Mouse (Mus musculus): ENCODE results near the gene Arl6ip5. TPM values are rescaled to one million over a fixed set of nuclear protein-coding genes. Genes with fewer than 3 reads are reported as not detected.

Gene Arl6ip5
- polyA plus RNA-seq, 1 experiment from 2014 or later, result 40.4 TPM

DNA sequence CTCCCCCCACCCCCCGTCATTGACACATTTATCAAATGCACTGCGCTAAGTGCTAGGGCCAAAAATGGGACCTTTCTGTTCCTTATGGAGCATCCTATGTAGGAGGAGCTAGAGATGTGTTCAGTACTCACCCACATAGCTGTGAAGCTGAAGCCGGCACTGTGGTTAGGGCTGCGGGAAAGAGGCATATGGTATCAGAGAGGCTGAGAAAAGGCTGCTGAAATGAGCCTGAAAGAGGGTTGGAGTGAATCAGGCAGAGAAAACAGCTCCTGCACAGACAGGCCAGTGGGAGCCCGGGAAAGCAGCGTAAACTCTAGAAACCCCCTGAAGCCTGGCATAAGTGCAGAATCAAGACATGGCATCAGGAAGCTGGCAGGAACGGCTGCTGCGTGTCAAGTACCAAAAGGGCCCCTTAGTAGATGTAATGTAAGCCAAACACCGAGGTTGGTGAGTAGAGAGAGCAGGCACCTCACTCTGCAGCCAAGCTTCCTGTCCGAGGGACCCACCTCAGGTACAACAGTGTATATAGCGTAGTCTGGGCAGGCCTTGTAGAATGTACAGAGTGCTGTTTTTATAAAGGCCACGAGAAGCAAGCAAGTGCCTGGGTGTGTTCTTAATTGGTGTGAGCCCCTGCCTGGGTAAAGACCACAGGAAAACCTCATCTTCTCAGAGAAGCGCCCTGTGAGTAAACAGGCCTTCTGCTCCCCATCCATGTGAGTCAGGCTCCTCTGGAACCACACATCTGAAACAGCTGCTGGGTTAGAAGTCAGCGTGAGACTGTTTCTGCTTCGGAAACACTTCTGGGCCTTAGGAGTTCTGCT, 10.9 kb downstream of the Arl6ip5 start:
- 71% methylated on average over 15 of the region's 15 CpGs for WGBS
- H3K27ac ChIP-seq (ENCODE audit: low read depth, low read length), result no peak overlapping the region
- no peaks in the 10 kb centered on the region for H3K4me1 ChIP-seq (replicated peaks; ENCODE audit: control insufficient read depth, insufficient read depth, low read length)
- no peaks in the 10 kb centered on the region for H3K27me3 ChIP-seq (ENCODE audit: control insufficient read depth, insufficient read depth, low read length)
- DNase-seq (ENCODE audit: low spot score), result no peak
- no peak overlapping the region for H3K9ac ChIP-seq (ENCODE audit: low read depth, low read length)
- no peaks in the 10 kb centered on the region for H3K36me3 ChIP-seq (ENCODE audit: control insufficient read depth, insufficient read depth, low read length)
- no peaks in the 10 kb centered on the region for H3K9me3 ChIP-seq (ENCODE audit: control insufficient read depth, low read length)
- no peak for ATAC-seq (ENCODE audit: low FRiP score)
- no peak overlapping the region for H3K4me3 ChIP-seq (ENCODE audit: low read depth, low read length)
- no peak overlapping the region for H3K4me2 ChIP-seq (replicated peaks; ENCODE audit: low read depth, low read length)

GRCm38 (mm10) chr6:97222321-97222720, 11.8 kb downstream of the Arl6ip5 start:
- ATAC-seq (ENCODE audit: low FRiP score), result no peak
- Histone ChIP-seq H3K4me3 (ENCODE audit: low read depth, low read length) (no peak overlapping the region), H3K27ac (ENCODE audit: low read depth, low read length) (no peak overlapping the region), H3K36me3 (ENCODE audit: control insufficient read depth, insufficient read depth, low read length) (no peaks in the 10 kb centered on the region), H3K9me3 (ENCODE audit: control insufficient read depth, low read length) (no peaks in the 10 kb centered on the region), H3K4me1 (replicated peaks; ENCODE audit: control insufficient read depth, insufficient read depth, low read length) (no peaks in the 10 kb centered on the region), H3K9ac (ENCODE audit: low read depth, low read length) (no peak overlapping the region), H3K27me3 (ENCODE audit: control insufficient read depth, insufficient read depth, low read length) (no peaks in the 10 kb centered on the region), H3K4me2 (replicated peaks; ENCODE audit: low read depth, low read length) (no peak overlapping the region)
- WGBS, result 49% methylated on average over 6 of the region's 6 CpGs
- DNase-seq (ENCODE audit: low spot score), result no peak

DNA sequence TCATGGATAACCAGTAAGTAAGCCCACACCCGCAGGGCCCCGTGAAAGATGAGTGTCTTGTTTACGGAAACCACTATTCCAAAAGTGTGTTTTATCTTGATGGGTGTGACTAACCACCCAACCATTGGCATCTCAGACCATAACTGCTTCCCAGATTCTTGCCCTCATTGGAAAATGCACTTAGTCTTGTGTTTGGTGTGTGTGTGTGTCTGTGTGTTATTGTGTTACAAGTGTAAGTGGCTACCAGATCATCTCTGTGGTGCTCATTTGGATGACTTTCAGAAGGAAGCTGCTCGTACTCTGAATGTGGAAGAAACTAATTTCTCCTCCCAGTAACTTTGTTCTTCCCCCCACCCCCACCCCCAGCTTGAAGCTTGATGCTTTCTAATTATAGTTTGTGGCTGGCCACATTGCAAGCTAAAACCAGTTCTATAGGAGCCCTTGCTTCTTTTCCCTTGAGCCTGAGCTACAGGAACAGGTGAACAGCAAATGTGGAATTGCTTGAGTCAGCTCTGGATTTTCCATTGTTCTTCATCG, 12.5 kb downstream of the Arl6ip5 start:
- WGBS, result 82% methylated on average over 5 of the region's 5 CpGs

DNA sequence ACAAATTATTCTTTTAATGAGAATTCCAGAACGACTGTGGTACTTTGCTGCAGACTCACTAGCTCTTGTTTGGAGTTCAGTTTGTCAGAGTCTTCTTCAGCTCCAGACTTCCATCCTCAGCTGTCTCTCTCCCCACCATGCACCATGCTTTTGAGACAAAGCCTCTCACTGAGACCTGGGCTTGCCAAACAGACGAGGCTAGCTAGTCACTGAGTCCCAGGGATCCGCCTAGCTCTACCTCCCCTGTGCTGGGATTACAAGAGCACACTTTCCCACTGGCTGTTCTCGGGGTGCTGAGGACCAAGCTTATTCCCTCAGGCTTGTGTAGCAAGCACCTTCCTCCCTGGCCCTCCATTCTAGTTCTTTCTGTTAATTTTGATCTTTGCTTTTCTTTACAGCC, 13.1 kb downstream of the Arl6ip5 start:
- Histone ChIP-seq H3K27ac (ENCODE audit: low read depth, low read length) (no peak overlapping the region), H3K4me3 (ENCODE audit: low read depth, low read length) (no peak overlapping the region), H3K4me2 (replicated peaks; ENCODE audit: low read depth, low read length) (no peak overlapping the region), H3K36me3 (ENCODE audit: control insufficient read depth, insufficient read depth, low read length) (no peaks in the 10 kb centered on the region), H3K27me3 (ENCODE audit: control insufficient read depth, insufficient read depth, low read length) (no peaks in the 10 kb centered on the region), H3K9ac (ENCODE audit: low read depth, low read length) (no peak overlapping the region), H3K4me1 (replicated peaks; ENCODE audit: control insufficient read depth, insufficient read depth, low read length) (no peaks in the 10 kb centered on the region), H3K9me3 (ENCODE audit: control insufficient read depth, low read length) (no peaks in the 10 kb centered on the region)
- ATAC-seq (ENCODE audit: low FRiP score), result no peak
- no peak for DNase-seq (ENCODE audit: low spot score)
- 83% methylated on average over 4 of the region's 4 CpGs for WGBS

More for the DNA sequence above, 12.5 kb downstream of the Arl6ip5 start:
- H3K9ac ChIP-seq (ENCODE audit: low read depth, low read length), result no peak overlapping the region
- H3K27me3 ChIP-seq (ENCODE audit: control insufficient read depth, insufficient read depth, low read length), result no peaks in the 10 kb centered on the region
- no peaks in the 10 kb centered on the region for H3K9me3 ChIP-seq (ENCODE audit: control insufficient read depth, low read length)
- H3K4me3 ChIP-seq (ENCODE audit: low read depth, low read length), result no peak overlapping the region
- no peak for ATAC-seq (ENCODE audit: low FRiP score)
- no peak overlapping the region for H3K4me2 ChIP-seq (replicated peaks; ENCODE audit: low read depth, low read length)
- no peaks in the 10 kb centered on the region for H3K4me1 ChIP-seq (replicated peaks; ENCODE audit: control insufficient read depth, insufficient read depth, low read length)
- H3K27ac ChIP-seq (ENCODE audit: low read depth, low read length), result no peak overlapping the region
- DNase-seq (ENCODE audit: low spot score), result no peak
- H3K36me3 ChIP-seq (ENCODE audit: control insufficient read depth, insufficient read depth, low read length), result no peaks in the 10 kb centered on the region

DNA sequence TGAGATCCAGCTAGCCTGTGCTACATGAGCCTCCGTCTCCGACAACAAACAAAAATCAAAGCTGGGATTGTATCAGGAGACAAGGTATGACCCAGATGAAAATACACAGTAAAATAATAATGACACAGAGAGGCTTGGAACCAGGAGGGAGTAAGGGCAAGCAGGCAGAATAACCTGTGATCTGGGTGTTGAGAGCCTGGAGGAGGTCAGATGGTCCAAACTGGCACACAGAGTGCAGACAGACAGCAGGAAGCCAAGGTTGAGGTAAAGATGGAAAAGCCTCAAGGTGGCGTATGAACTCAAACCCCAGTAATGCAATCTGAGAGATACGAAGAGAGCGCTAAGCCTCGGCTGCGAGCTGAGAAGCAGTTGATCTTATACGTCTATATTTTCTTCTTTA, 14.0 kb downstream of the Arl6ip5 start:
- H3K36me3 ChIP-seq (ENCODE audit: control insufficient read depth, insufficient read depth, low read length), result no peaks in the 10 kb centered on the region
- no peaks in the 10 kb centered on the region for H3K27me3 ChIP-seq (ENCODE audit: control insufficient read depth, insufficient read depth, low read length)
- no peak overlapping the region for H3K4me3 ChIP-seq (ENCODE audit: low read depth, low read length)
- ATAC-seq (ENCODE audit: low FRiP score) (no peak), DNase-seq (ENCODE audit: low spot score) (no peak)
- 94% methylated on average over 8 of the region's 8 CpGs for WGBS
- no peak overlapping the region for H3K27ac ChIP-seq (ENCODE audit: low read depth, low read length)
- H3K9me3 ChIP-seq (ENCODE audit: control insufficient read depth, low read length), result no peaks in the 10 kb centered on the region
- H3K4me1 ChIP-seq (replicated peaks; ENCODE audit: control insufficient read depth, insufficient read depth, low read length), result no peaks in the 10 kb centered on the region
- H3K9ac ChIP-seq (ENCODE audit: low read depth, low read length), result no peak overlapping the region
- H3K4me2 ChIP-seq (replicated peaks; ENCODE audit: low read depth, low read length), result no peak overlapping the region

- DNase-seq (ENCODE audit: low spot score) (no peak), ATAC-seq (ENCODE audit: low FRiP score) (no peak)
- Histone ChIP-seq H3K9ac (ENCODE audit: low read depth, low read length) (no peak overlapping the region), H3K9me3 (ENCODE audit: control insufficient read depth, low read length) (no peaks in the 10 kb centered on the region), H3K4me1 (replicated peaks; ENCODE audit: control insufficient read depth, insufficient read depth, low read length) (no peaks in the 10 kb centered on the region), H3K27me3 (ENCODE audit: control insufficient read depth, insufficient read depth, low read length) (no peaks in the 10 kb centered on the region), H3K4me3 (ENCODE audit: low read depth, low read length) (no peak overlapping the region), H3K36me3 (ENCODE audit: control insufficient read depth, insufficient read depth, low read length) (no peaks in the 10 kb centered on the region), H3K27ac (ENCODE audit: low read depth, low read length) (no peak overlapping the region), H3K4me2 (replicated peaks; ENCODE audit: low read depth, low read length) (no peak overlapping the region)
- 20% methylated on average over 1 of the region's 1 CpGs for WGBS
Measured at GRCm38 (mm10) chr6:97226083-97226491, 15.6 kb downstream of the Arl6ip5 start.

- DNase-seq (ENCODE audit: low spot score), result no peak
- Histone ChIP-seq H3K4me1 (replicated peaks; ENCODE audit: control insufficient read depth, insufficient read depth, low read length) (no peaks in the 10 kb centered on the region), H3K4me2 (replicated peaks; ENCODE audit: low read depth, low read length) (no peak overlapping the region), H3K36me3 (ENCODE audit: control insufficient read depth, insufficient read depth, low read length) (no peaks in the 10 kb centered on the region), H3K9ac (ENCODE audit: low read depth, low read length) (no peak overlapping the region), H3K4me3 (ENCODE audit: low read depth, low read length) (no peak overlapping the region), H3K27me3 (ENCODE audit: control insufficient read depth, insufficient read depth, low read length) (no peaks in the 10 kb centered on the region), H3K27ac (ENCODE audit: low read depth, low read length) (no peak overlapping the region), H3K9me3 (ENCODE audit: control insufficient read depth, low read length) (no peaks in the 10 kb centered on the region)
- no peak for ATAC-seq (ENCODE audit: low FRiP score)
- 92% methylated on average over 9 of the region's 9 CpGs for WGBS
Measured at GRCm38 (mm10) chr6:97227067-97227847, 16.8 kb downstream of the Arl6ip5 start.

DNA sequence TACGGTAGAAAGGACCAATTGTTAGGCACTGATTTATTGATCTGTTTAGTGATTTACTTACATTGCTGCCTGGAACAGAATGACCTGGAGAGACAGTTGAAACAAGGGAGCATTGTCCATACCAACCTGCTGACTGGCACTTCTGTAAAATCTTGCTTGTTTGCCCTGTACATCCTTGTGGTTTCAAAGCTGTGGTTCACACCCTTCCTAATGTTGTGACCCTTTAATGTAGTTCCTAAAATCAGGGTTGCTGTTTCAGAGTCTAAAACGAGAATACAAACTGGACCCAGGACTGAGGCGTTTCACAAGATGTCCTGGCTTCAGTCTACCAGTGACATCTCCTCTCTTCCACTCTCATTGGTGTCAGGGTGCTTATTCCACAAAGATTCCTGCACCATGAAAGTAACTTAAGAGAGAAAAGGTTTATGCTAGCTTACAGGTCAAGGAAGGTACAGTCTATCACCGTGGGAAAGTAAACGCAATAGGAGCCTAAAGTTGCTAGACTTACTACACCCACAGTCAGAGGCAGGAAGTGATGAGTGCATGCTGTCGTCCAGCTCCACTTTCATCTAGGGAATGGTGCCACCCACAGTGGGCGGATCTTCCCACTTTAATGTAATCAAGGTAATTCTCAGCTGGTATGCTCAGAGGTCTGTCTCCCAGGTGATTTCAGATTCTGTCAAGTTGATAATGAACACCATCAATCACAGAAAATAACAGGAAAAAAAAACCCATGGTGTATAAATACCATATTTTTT, 24.6 kb downstream of the Arl6ip5 start:
- Histone ChIP-seq H3K9ac (ENCODE audit: low read depth, low read length) (no peak overlapping the region), H3K4me2 (replicated peaks; ENCODE audit: low read depth, low read length) (no peak overlapping the region), H3K36me3 (ENCODE audit: control insufficient read depth, insufficient read depth, low read length) (no peaks in the 10 kb centered on the region), H3K9me3 (ENCODE audit: control insufficient read depth, low read length) (no peaks in the 10 kb centered on the region), H3K27ac (ENCODE audit: low read depth, low read length) (no peak overlapping the region), H3K4me3 (ENCODE audit: low read depth, low read length) (no peak overlapping the region), H3K27me3 (ENCODE audit: control insufficient read depth, insufficient read depth, low read length) (no peaks in the 10 kb centered on the region), H3K4me1 (replicated peaks; ENCODE audit: control insufficient read depth, insufficient read depth, low read length) (no peaks in the 10 kb centered on the region)
- no peak for ATAC-seq (ENCODE audit: low FRiP score)
- WGBS, result 90% methylated on average over 7 of the region's 7 CpGs
- no peak for DNase-seq (ENCODE audit: low spot score)
